Mouse (Mus musculus) megakaryocyte-erythroid progenitor cell, adult 5-6 weeks (primary cell): Measurements from ENCODE around the gene 4921524J17Rik. TPM values are rescaled to one million over a fixed set of nuclear protein-coding genes. Genes with fewer than 3 reads are reported as not detected.
A peak's percentile ranks its signal among the peaks of the same experiment; 100 is the strongest.

Experiments used
- ATAC-seq: replicated peaks from 2 replicates; pipeline ENCODE4 v1.8.0; 2016; ENCODE audit warnings: mild to moderate bottlenecking, inconsistent platforms; ENCODE audit not compliant: severe bottlenecking, poor library complexity, low FRiP score, low TSS enrichment
- total RNA-seq, 2 experiments: library from RNA; stranded (forward) in 1 of 2; stranded (reverse) in 1 of 2; fragments of 200-1000, 215-1000 nt in 1 of 2; fragments of >200 nt in 1 of 2; fragmentation: Nextera tagmentation in 1 of 2; gene quantifications; 2 replicates each; pipeline ENCODE4 v1.2.3; 2014 to 2017

4921524J17Rik gene
- total RNA-seq, 2 experiments from 2014 or later = 25.3 to 114 TPM

GRCm38 (mm10) chr8:85445936-85446685 lies 13.5 kb upstream of the 4921524J17Rik start:
- ATAC-seq = no peak

- ATAC-seq = no peak
These were observed 11.5 kb upstream of the 4921524J17Rik start for GRCm38 (mm10) chr8:85444092-85444491.

GRCm38 (mm10) chr8:85441564-85441963 lies 8.9 kb upstream of the 4921524J17Rik start:
- ATAC-seq = no peak

- no peak for ATAC-seq
These were observed 3.1 kb upstream of the 4921524J17Rik start for GRCm38 (mm10) chr8:85435736-85436135.

GRCm38 (mm10) chr8:85434817-85435216 lies 2.2 kb upstream of the 4921524J17Rik start:
- ATAC-seq = no peak

- ATAC-seq = peak; percentile 28
These were observed 372 bp upstream of the 4921524J17Rik start for GRCm38 (mm10) chr8:85433017-85433393.

- ATAC-seq = no peak
These were observed 1.1 kb downstream of the 4921524J17Rik start for GRCm38 (mm10) chr8:85431281-85432167.

GRCm38 (mm10) chr8:85430801-85431200 lies 1.8 kb downstream of the 4921524J17Rik start:
- ATAC-seq = no peak

- ATAC-seq = peak; percentile 51
These were observed 3.4 kb downstream of the 4921524J17Rik start for GRCm38 (mm10) chr8:85429219-85429618.

- ATAC-seq = peak; percentile 51
These were observed 5.6 kb downstream of the 4921524J17Rik start for GRCm38 (mm10) chr8:85427026-85427425.

- ATAC-seq = no peak
These were observed 11.3 kb downstream of the 4921524J17Rik start for GRCm38 (mm10) chr8:85421329-85421728.

- no peak for ATAC-seq
These were observed 24.1 kb downstream of the 4921524J17Rik start for GRCm38 (mm10) chr8:85408526-85408925.

- ATAC-seq = peak; percentile 67
These were observed 24.6 kb downstream of the 4921524J17Rik start for GRCm38 (mm10) chr8:85408053-85408505.

GRCm38 (mm10) chr8:85405961-85406360 lies 26.7 kb downstream of the 4921524J17Rik start:
- no peak for ATAC-seq

GRCm38 (mm10) chr8:85405418-85405817 lies 27.2 kb downstream of the 4921524J17Rik start:
- 0 out of 2 replicates have a peak, but pooled peaks have one; percentile 63 for ATAC-seq

- ATAC-seq = no peak
These were observed 34.1 kb downstream of the 4921524J17Rik start for GRCm38 (mm10) chr8:85398548-85398947.

- peak; percentile 54; the same call in 1 of the 2 replicates for ATAC-seq
These were observed 35.1 kb downstream of the 4921524J17Rik start for GRCm38 (mm10) chr8:85397508-85397907.

GRCm38 (mm10) chr8:85396432-85397079 lies 36.1 kb downstream of the 4921524J17Rik start:
- peak; percentile 81 for ATAC-seq

GRCm38 (mm10) chr8:85395681-85396431 lies 36.8 kb downstream of the 4921524J17Rik start:
- peak; percentile 72 for ATAC-seq
